Mouse (Mus musculus) CH12.LX (cell line): Measurements from ENCODE around the gene Fpgs.

Experiments
- CTCF ChIP-seq, 2 experiments: IDR thresholded peaks in 1 of 2; conservative IDR thresholded peaks in 1 of 2; 2 replicates each; pipeline ENCODE4 v1.5.1; 2011 to 2012; ENCODE audit warnings: low read depth in 2 of 2, low read length in 2 of 2, improper control_type of control experiment in 1 of 2, inconsistent platforms in 1 of 2, mild to moderate bottlenecking in 1 of 2, moderate library complexity in 1 of 2
- E2F4 ChIP-seq: IDR thresholded peaks from 2 replicates; pipeline ENCODE4 v1.6.1; 2011; ENCODE audit warnings: low read depth, low read length, improper control_type of control experiment; ENCODE audit not compliant: insufficient replicate concordance
- GABPA ChIP-seq: IDR thresholded peaks from 2 replicates; pipeline ENCODE4 v1.6.1; 2012; ENCODE audit warnings: low read depth, low read length, improper control_type of control experiment, inconsistent platforms; ENCODE audit not compliant: insufficient replicate concordance
- HCFC1 ChIP-seq: IDR thresholded peaks from 2 replicates; pipeline ENCODE4 v1.6.1; 2012; ENCODE audit warnings: low read depth, mild to moderate bottlenecking, inconsistent platforms, low read length, improper control_type of control experiment
- IRF4 ChIP-seq: IDR thresholded peaks from 2 replicates; pipeline ENCODE4 v1.6.1; 2014; ENCODE audit warnings: low read depth, mild to moderate bottlenecking, inconsistent platforms, low read length, improper control_type of control experiment
- NRF1 ChIP-seq: IDR thresholded peaks from 2 replicates; pipeline ENCODE4 v1.6.1; 2014; ENCODE audit warnings: low read depth, mild to moderate bottlenecking, inconsistent platforms, low read length, improper control_type of control experiment, moderate library complexity
- POLR2A ChIP-seq: IDR thresholded peaks from 2 replicates; pipeline ENCODE4 v1.6.1; 2011; ENCODE audit warnings: low read depth, mild to moderate bottlenecking, improper control_type of control experiment, low read length
- TBP ChIP-seq: conservative IDR thresholded peaks from 2 replicates; pipeline ENCODE4 v1.6.1; 2011; ENCODE audit warnings: low read depth, low read length, improper control_type of control experiment
- USF1 ChIP-seq: IDR thresholded peaks from 2 replicates; pipeline ENCODE4 v1.6.1; 2014; ENCODE audit warnings: low read depth, mild to moderate bottlenecking, inconsistent platforms, low read length, improper control_type of control experiment
- USF2 ChIP-seq: conservative IDR thresholded peaks from 2 replicates; pipeline ENCODE4 v1.6.1; 2011; ENCODE audit warnings: low read depth, low read length, improper control_type of control experiment
- ZC3H11A ChIP-seq: IDR thresholded peaks from 2 replicates; pipeline ENCODE4 v1.6.1; 2012; ENCODE audit warnings: low read depth, mild to moderate bottlenecking, inconsistent platforms, low read length, improper control_type of control experiment

GRCm38 (mm10) chr2:32685807-32686206 lies 18.1 kb downstream of the Fpgs start:
- TF ChIP-seq ZC3H11A (no peak), IRF4 (no peak), CTCF (conservative IDR thresholded peaks at IDR 0.05 in 1 of 2, IDR thresholded peaks at IDR 0.05 in 1 of 2; ENCODE audit: low read depth in 2 of 2, low read length in 2 of 2) (no peak), POLR2A (no peak), HCFC1 (no peak), TBP (no peak), GABPA (no peak), USF2 (no peak), USF1 (no peak), E2F4 (no peak), NRF1 (no peak)
